ENCODE assay signal across 20 mouse cellular contexts in genomic region chr15:12134546-12134945, GRCm38 (mm10). TPM values are rescaled to one million over a fixed set of nuclear protein-coding genes. Genes with fewer than 3 reads are reported as not detected.
DNase-seq lines count a peak whose midpoint lies in the region; ATAC-seq and TF ChIP-seq lines count a peak whose summit lies in the region.
"Had no signal": no experiment of that assay in that cellular context is flagged by ENCODE, and none has a peak within 500 bp of the region (broad histone marks: within the 10 kb centered on the region; RNA-seq: fewer than 3 reads in every experiment).

No protein-coding gene starts in this region.

- TF ChIP-seq EP300 in liver, postnatal 0 days (IDR thresholded peaks at IDR 0.05; ENCODE audit: low read depth) = no peak

- H3K27me3 ChIP-seq in heart, embryonic 15.5 days = no peaks in the 10 kb centered on the region
- no peaks in the 10 kb centered on the region for H3K27me3 ChIP-seq in liver, postnatal 0 days (ENCODE audit: insufficient read depth, low read length)
- H3K27me3 ChIP-seq: embryonic facial prominence, embryonic 15.5 days; hindbrain, embryonic 12.5 days; midbrain, embryonic 15.5 days; neural tube, embryonic 12.5 days had no signal

- no peak overlapping the region for H3K4me2 ChIP-seq in heart, embryonic 15.5 days
- no peak overlapping the region for H3K4me2 ChIP-seq in liver, postnatal 0 days (ENCODE audit: low read depth, low read length)
- H3K4me2 ChIP-seq: embryonic facial prominence, embryonic 15.5 days; hindbrain, embryonic 12.5 days; midbrain, embryonic 15.5 days; neural tube, embryonic 12.5 days had no signal

- DNase-seq in adrenal gland, adult (ENCODE audit: inconsistent age in 2 of 2, low spot score in 1 of 2) = peak; percentile 41 to 73
- DNase-seq in adrenal gland, adult 18-20 months (ENCODE audit: low spot score in 2 of 2) = no peak
- no peak for DNase-seq in frontal cortex, postnatal 36 days (ENCODE audit: low spot score in 2 of 2)
- no peak for DNase-seq in heart, adult 18-20 months
- peak; percentile 81 for DNase-seq in 3T3-L1 (ENCODE audit: low read depth, low spot score)
- no peak for DNase-seq in liver, postnatal 0 days
- DNase-seq: cerebellum, adult 9-11 months; gastrocnemius, postnatal 25 days; kidney, postnatal 14 days; layer of hippocampus, postnatal 36 days; right cerebral cortex, postnatal 14 days had no signal

- H3K36me3 ChIP-seq in heart, embryonic 15.5 days = peaks cover 19% of the 10 kb centered on the region
- H3K36me3 ChIP-seq in liver, postnatal 0 days (replicated peaks; ENCODE audit: insufficient read depth, low read length) = peaks cover 19% of the 10 kb centered on the region

- ATAC-seq in frontal cortex, adult (ENCODE audit: low TSS enrichment) = 0 out of 2 replicates have a peak, but pooled peaks have one; percentile 16
- no peak for ATAC-seq in heart, embryonic 15.5 days (replicated peaks; ENCODE audit: insufficient number of reproducible peaks, insufficient read depth, low FRiP score, low read depth)
- no peak for ATAC-seq in liver, postnatal 0 days
- ATAC-seq: forebrain, embryonic 14.5 days; lung, postnatal 0 days; midbrain, embryonic 15.5 days had no signal

- TF ChIP-seq CTCF in liver, postnatal 0 days (IDR thresholded peaks at IDR 0.05; ENCODE audit: low read depth) = no peak

- H3K27ac ChIP-seq in heart, embryonic 15.5 days = peak overlapping the region; percentile 53; the same call in 1 of the 2 replicates
- H3K27ac ChIP-seq in liver, postnatal 0 days (ENCODE audit: low read depth) = no peak overlapping the region
- H3K27ac ChIP-seq: embryonic facial prominence, embryonic 15.5 days; hindbrain, embryonic 12.5 days; macrophage; midbrain, embryonic 15.5 days; neural tube, embryonic 12.5 days had no signal

- 19% methylated on average over 1 of the region's 1 CpGs for WGBS in heart, embryonic 15.5 days
- 53% methylated on average over 1 of the region's 1 CpGs for WGBS in liver, postnatal 0 days (ENCODE audit: insufficient replicate concordance)

- no peak overlapping the region for H3K4me3 ChIP-seq in heart, embryonic 15.5 days
- no peak overlapping the region for H3K4me3 ChIP-seq in liver, postnatal 0 days (ENCODE audit: low read depth, low read length)
- H3K4me3 ChIP-seq: embryonic facial prominence, embryonic 15.5 days; hindbrain, embryonic 12.5 days; midbrain, embryonic 15.5 days; neural tube, embryonic 12.5 days had no signal

- H3K9me3 ChIP-seq in heart, embryonic 15.5 days (replicated peaks) = no peaks in the 10 kb centered on the region
- no peaks in the 10 kb centered on the region for H3K9me3 ChIP-seq in liver, postnatal 0 days (ENCODE audit: low read length)
- H3K9me3 ChIP-seq: embryonic facial prominence, embryonic 15.5 days; hindbrain, embryonic 12.5 days; midbrain, embryonic 15.5 days; neural tube, embryonic 12.5 days had no signal

- H3K4me1 ChIP-seq in heart, embryonic 15.5 days (replicated peaks) = peaks cover 19% of the 10 kb centered on the region
- H3K4me1 ChIP-seq in liver, postnatal 0 days (ENCODE audit: insufficient read depth) = no peaks in the 10 kb centered on the region
- H3K4me1 ChIP-seq: embryonic facial prominence, embryonic 15.5 days; hindbrain, embryonic 12.5 days; midbrain, embryonic 15.5 days; neural tube, embryonic 12.5 days had no signal

- no peak overlapping the region for H3K9ac ChIP-seq in heart, embryonic 15.5 days
- H3K9ac ChIP-seq in liver, postnatal 0 days (replicated peaks) = no peak overlapping the region
- H3K9ac ChIP-seq: embryonic facial prominence, embryonic 15.5 days; hindbrain, embryonic 12.5 days; midbrain, embryonic 15.5 days; neural tube, embryonic 12.5 days had no signal

RNA-seq across cellular contexts. Expression of gene Zfr, which starts 16.9 kb away (rescaled TPM):
- 100 to 1,000 TPM; 178 to 179 TPM for total RNA-seq in adrenal gland, adult 18-20 months (2021)
- 79.7 and 99.0 TPM in 2 replicates for polyA plus RNA-seq in heart, embryonic 15.5 days (2015; fragmentation: Nextera tagmentation; extraction: Ambion mirVana)
- 10 to 100 TPM; 66.4 to 81.2 TPM for total RNA-seq in heart, adult 18-20 months (2021)
- polyA plus RNA-seq in liver, postnatal 0 days (2015; fragmentation: Nextera tagmentation; extraction: Ambion mirVana) = 26.6 and 33.5 TPM in 2 replicates

Comparison
In these comparisons a context has a peak if more than half of its experiments do, and no peak if none do; other contexts are left out.
1. DNase-seq: peak in adrenal gland, adult (2 of 2) and 3T3-L1 (single experiment); none in adrenal gland, adult 18-20 months (0 of 2), frontal cortex, postnatal 36 days (0 of 2), heart, adult 18-20 months (0 of 2) and liver, postnatal 0 days (single experiment).